Mouse (Mus musculus): Measurements from ENCODE around the gene Trmt10c.
"Not testable (repeated sequence)": the region's sequence is repeated elsewhere in the genome, so short reads cannot be mapped to it uniquely, and the experiment has no call there.

Trmt10c gene

DNA sequence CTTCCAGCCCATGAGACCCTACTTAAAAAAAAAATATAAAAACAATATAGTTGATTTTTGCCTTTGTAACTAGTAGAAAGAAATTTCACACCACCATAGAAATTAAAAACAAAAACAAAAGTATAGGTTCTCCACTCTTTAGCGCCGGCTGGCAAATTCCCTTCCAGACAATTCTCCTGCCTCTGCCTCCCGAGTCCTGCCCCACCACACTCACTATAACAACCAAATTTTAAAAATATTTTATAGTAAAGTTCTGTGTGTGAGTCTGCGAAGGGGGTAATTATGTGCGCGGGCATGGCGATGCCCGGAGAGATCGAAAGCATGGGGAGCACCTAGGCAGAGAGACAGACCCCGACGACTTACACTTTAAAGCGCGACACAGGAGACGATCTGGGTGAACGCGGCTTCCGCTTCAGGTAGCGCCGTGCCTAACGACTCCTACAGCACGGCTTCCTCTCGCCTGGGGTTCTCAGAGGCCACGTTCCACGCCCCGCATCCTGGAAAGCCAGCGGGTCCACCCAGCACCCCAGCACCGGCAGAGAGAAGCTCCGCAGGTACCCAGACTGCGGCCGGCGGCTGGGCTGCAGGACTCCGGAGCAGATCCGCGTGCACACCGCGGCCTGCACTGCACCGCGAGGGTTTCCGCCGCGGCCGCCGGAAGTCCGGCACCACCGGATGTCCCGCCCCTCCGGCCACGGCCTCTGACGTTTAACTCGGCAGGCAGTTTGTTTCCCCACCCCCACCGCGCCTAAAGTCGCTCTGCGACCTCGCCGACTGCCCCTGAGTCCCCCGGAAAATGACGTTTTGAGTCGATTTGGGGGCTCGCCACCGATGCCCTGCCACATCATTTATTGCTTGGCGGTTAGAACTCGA is at the start of gene Trmt10c:
TSS of gene Trmt10c (minus strand) at position 682 of the 873 bp plus-strand sequence.
- DNase-seq (ENCODE audit: extremely low read depth, low read depth, low spot score) = no peak

DNA sequence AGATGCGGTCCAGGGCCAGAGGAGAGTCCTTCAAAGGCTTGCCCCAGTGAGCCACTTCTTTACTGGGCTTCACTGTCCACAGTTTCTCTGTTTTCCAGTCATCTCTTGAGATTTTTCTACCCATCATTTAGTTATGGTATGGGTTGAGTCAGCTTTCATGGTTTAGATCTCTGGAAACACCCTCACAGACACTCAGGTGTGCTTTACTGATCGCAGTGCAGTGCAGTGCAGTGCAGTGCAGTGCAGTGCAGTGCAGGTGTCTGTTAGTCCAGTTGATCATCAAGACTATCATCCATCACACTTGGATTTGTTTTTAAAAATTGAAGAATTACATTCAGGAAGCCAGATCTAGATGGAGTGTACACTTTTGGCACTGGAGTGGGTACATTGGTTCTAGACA is 48.7 kb upstream of the Trmt10c start:
- DNase-seq (ENCODE audit: extremely low read depth, low read depth, low spot score) = no peak

DNA sequence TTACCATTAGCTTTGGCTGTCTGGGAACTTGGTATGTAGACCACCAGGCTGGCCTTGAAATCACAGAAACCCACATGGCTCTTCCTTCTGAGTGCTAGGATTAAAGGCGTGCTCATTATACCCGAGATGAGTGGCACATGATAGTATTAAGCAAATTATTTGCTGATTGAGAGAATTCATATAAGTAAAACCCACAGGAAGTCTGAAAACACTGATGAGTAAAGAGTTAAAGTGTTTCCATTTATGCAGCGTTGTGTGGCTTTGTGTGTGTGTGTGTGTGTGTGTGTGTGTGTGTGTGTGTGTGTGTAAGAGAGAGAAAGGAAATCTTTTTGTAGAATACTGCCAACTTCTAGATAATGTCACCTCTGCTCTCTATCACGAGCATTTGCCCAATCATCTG is 44.1 kb upstream of the Trmt10c start:
- no peak for DNase-seq (ENCODE audit: extremely low read depth, low read depth, low spot score)

DNA sequence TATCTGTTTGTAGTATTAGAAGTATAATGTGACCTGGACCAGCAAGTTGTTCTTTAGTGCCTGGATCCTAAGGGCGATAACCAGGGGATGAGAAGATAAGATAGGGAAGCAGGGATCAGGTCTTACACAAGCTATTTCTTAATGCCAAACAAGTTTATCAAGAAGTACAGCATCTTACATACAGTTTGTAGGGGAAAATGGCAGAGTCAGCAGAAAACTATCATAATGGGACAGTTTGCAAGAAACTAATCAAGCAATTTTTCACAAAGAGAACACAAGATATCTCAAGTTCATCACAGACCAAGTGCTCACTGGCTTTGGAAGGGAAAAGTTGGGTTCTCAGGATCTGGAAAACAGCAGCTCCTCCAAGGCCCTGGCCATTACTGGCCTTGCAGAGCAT is 41.8 kb upstream of the Trmt10c start:
- no peak for DNase-seq (ENCODE audit: extremely low read depth, low read depth, low spot score)

DNA sequence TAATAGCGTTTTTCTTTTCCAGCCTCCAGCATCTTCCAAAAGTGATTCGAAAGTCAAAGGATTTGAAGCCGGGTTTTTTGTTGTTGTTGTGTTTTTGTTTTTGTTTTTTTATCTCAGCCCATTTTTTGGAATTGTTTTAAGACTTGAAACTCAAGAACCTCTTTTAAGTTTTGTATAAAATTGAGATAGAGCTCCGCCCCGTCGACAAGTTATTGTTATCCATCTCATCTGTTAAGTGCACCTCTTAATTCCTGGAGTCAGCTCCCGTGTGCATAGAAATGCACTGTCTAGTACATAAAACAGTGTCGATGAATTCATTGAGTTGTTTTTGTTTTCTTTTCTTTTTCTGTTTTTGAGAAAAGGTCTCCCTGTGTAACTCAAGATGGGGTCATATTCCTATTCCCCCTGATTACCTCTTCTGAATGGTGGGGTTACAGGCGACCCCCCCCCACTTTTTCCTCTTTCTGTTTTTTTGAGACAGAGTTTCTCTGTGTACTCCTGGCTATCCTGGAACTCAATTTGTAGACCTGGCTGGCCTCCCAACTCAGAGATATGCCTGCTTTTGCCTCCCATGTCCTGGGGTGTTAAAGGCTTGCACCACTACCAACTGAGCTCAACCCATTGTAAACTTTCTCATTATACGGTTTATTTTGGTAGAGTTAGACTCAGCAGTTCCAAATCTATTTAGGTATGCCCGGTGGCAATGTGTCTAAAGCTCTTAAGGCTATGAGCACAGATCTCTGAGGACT is 38.7 kb upstream of the Trmt10c start:
- no peak for DNase-seq (ENCODE audit: extremely low read depth, low read depth, low spot score)

DNA sequence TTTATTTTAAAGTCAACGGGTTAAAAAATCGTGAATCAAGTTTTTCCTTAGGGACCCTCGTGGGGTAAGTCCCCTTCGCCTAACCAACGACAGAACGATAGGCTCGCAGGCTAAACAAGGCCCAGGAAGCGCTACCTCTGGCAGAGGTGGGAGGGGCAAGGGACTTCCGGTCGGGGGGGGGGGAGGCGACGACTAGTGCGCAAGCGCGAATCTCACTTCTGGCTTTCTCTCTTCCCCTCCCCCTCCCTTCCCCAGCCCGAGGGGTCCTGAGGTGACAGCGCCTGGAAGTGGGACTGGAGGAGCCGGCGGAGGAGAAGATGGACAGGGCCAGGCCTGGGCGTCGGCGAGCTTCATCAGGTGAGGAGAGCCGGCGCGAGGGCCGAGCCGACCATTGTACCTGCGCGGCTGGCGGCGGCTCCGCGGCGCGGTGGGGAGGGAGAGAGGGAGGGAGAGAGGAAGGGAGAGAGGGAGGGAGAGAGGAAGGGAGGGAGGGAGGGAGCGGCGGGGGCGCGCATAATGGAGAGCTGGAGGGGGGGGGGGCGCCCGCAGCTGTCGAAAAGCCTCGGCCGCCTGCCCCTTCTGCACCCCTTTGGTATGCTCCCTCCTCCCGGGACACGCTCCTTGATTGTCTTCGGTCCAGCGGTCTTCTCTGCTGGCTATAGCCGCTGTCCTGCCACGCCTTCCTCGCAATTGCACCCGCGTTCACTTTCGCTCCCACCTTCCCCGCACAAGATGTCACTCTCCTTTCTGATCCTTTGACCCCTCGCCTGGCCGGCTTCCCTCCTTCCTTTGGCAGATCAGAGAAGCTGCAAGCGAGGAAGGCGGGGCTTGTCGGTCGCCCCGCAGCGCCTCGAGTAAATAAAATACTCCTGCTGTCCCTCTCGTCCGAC is 37.8 kb upstream of the Trmt10c start:
- DNase-seq (ENCODE audit: extremely low read depth, low read depth, low spot score) = no peak

DNA sequence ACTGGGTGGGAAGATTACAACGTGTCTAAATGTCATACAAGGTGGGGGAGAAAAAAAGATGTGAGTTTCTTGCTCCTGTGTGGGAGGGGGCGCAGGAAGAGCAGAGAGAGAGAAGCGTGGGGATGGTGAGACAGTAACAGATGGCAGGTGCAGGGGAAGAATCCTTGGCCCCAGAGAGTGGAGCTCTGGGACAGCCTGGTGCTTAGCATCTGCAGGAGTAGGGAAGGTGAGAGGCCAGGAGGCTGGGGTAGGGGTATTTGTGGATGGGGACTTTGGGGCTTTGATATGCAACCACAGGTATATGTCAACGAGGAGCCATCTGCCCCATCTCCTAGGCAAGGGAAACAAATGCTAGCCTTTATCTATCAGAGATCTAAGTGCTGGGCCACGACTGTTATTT is 36.9 kb upstream of the Trmt10c start:
- no peak for DNase-seq (ENCODE audit: extremely low read depth, low read depth, low spot score)

DNA sequence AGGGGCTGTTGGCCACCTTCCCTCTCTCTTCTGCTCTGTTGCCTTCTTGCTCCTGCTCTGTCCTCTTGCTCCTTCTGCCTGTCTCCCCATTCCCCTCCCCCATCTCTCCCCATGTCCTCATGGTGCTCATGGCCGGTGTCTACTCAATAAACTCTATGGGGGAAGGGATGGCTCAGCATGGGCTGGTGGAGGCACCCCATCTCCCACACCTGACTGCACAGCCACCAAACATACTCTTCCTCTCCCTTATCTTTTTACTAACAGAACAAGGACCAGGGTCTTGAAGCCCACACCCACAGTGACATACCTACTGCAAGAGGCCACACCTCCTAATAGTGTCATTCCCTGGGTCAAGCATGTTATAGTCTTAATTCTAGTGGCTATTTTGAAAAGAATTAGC is 36.5 kb upstream of the Trmt10c start:
- no peak for DNase-seq (ENCODE audit: extremely low read depth, low read depth, low spot score)

DNA sequence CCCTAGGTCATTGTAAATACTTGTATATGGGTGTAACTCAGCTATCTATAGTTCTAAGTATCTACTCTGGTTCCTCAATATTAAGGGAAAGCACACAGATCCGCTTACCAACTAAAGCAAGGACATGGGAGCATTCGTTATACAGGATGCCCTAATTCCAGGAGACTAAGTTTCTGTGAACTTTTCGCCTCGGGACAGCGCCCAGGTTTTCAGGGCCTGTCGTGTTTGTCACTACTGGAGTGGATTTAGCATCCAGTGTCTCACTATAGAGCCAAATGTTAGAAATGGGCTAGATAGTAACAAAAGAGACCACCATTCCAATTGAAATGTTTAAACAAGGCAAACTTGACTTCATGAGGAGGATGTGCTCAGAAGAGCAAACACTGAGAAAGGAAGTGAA is 35.5 kb upstream of the Trmt10c start:
- DNase-seq (ENCODE audit: extremely low read depth, low read depth, low spot score) = not testable (repeated sequence)

DNA sequence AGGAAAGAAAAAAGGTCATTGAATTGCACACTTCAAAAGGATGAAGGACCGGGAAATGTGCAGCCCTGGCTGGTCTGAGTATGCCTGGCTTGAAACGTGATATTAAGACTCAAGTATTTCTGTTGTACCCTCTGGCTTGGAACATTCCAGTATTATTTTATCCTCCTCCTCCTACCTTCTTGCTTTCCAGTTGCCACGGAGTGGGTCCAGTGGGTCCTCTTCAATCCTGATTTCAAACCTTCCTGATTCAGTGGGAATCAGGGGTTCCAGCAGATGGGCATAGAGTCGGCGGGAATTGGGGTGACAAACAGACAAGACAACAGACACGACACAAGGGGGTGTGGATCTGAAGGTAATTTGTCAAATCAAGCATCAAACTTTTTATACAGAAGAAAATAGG is 34.9 kb upstream of the Trmt10c start:
- no peak for DNase-seq (ENCODE audit: extremely low read depth, low read depth, low spot score)

DNA sequence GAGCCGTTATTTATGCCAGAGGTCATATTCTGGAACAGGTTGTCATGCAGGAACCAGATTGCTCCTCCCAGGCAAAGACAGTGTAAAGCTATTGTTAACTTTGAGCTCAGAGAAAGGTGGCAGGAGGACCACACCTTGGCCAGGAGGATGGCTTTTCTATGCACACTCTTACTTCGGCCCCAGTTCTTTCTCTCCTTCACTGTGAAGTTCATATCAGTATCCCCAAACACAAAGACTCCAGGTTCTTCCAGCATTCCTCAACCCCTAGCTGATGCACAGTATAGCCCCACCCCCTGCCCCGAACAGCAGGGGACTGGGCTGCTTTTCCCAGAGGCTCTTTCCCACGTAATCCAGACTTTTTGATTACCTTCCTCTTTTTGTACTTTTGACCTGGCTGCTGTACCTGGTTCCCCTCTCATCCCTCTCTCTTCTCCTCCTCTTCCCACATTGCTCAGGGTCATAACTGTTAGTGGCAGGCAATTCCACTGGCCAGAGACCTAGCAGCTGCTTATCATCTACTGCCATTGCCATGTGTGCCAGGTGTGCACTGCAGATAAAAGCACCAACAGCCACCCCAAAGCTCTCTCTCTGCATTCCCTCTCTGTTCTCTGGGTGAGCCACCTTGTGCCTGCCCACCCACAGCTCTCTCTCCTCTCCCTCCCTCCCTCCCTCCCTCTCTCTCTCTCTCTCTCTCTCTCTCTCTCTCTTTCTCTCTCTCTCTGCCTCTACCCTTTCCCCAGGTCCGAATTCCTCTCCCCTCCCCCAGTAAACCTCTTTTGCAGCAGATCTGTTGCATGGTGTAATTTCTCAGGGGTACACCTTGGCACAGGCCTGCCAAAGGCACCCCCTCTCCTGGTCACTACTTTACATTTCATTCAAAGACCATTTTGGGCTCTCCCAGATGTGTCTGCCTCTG is 34.0 kb upstream of the Trmt10c start:
- DNase-seq (ENCODE audit: extremely low read depth, low read depth, low spot score) = no peak

DNA sequence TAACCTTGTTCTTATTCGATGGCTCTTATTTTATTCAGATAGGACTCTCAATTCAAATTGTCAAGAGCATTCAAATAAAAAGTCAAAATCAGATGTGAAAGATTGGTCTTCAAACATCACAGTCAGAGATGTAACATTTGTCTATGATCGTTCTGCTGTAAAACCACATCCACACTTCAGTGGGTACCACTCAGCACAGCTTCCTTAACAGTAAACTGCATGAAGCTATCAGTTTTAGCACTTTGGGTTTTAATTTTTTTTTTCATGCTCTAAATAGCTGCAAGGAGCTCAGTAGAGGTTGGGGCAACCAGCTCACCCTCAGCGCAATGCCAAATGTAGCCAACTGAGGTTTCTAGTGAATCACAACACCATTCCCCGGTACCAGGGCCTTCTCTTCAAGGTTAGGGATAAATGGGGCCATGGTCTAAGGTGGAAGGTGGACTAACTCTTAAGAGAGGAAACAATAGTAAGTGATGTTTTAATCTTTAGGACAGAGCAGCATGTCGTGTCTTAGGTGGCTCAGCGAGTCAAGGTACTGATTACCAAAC is 31.0 kb upstream of the Trmt10c start:
- DNase-seq (ENCODE audit: extremely low read depth, low read depth, low spot score) = no peak

DNA sequence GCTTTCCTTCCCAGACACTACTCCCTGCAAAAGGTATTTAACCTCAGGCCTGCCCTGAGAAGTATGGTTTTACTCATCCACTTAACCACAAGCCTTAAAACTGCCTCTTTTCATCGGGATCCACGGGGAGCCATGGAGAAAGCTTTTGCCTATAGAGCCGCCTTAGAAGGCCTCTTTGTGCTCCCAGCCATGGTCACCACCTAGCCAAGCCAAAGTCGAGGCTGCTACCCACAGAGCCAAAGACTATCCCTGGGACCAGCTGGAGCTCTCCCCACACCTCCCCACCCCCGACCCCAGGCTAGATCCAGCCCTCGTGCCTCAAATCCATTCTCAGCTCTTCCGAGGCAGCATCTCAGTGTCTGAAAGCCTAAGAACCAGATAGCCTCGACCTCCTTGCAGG is 28.5 kb upstream of the Trmt10c start:
- no peak for DNase-seq (ENCODE audit: extremely low read depth, low read depth, low spot score)

DNA sequence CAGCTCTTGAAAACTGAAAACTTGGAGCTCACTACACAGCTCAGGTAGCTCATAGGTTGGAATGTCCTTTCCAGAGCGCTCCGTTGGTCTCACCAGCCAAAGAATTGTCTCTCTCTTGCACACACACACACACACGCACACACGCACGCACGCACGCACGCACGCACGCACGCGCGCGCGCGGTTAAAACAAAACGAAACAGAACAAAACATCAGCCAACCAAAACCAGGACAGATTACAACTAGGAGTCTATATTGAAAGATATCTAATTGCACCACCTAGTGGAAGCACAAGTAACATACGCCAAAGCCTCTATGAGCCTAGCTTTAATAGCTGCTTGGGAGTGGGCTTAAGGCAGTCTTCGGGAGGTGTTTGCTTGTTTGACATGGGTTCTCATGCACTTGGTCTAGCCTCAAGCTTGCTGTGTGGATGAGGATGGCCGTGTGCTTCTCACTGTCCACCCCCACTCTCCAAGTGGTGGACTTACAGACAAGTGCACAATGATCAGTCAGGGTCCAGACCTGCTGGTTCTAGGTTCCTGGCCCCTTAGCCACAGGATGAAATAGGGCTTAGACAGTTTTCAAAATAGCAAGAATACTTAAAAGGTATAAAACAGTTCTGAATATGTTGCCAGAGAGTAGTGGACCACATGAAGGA is 26.8 kb upstream of the Trmt10c start:
- no peak for DNase-seq (ENCODE audit: extremely low read depth, low read depth, low spot score)

DNA sequence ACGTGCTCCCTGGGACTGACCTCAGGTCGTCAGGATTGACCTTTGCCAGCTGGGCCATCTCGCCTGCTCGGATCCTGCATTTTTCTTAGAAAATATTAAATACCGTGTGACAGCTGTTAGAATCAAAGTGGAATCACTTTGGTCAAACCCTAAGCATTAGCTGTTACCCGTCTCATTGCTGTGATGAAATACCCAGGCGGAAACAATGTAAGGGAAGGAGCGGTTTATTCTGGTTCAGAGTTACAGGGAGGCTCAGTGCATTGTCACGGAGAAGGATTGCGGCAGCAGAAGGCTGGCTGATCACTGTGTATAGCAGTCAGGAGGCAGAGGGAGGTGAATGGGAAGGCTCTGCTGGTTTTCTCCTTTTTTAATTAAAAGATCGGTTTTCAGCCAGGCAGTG is 25.4 kb upstream of the Trmt10c start:
- no peak for DNase-seq (ENCODE audit: extremely low read depth, low read depth, low spot score)

DNA sequence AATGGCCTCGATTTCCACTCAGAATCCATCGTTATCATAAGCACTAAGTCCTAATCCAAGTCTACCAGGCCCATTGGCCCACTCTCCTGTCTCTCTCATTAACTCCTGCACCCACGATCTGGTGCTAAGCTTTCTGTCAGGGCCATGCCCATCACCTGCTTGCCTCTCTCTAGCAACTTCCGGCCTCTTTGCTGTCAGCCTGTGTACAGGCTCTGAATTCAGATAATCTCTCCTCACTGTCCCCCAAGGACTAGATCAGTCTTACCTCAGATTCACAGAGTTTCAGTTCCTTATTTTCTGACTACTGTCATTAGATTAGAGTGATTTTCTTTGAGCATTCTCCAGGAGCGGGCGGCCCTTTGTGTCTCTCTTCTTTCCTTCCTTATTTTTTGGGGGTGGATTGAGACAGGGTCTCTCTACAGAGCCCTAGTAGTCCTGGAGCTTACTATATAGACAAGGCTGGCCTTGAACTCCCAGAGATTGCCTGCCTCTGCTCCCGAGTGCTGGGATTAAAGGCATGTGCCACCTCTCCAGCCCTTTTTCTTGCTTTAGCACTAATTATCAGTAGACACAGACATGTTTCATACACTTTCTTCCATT is 24.5 kb upstream of the Trmt10c start:
- no peak for DNase-seq (ENCODE audit: extremely low read depth, low read depth, low spot score)

DNA sequence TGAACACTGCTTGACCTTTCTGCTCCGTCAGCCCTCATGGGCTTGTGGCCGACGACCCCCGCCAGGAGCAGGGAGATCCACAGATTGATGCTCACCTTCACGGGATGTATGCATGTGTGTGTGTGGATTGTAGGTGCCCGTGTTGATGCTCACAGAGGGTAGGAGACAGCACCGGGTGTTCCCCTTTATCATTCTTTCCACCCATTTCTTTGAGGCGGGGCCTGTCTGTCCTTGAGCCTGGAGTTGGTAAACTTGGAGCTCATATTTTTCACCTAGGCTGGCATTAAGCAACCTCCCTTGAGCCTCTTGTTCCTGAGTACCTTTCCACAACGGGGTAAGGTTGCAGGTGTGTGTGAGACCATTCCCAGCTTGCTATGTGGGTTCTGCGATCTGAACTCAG is 20.5 kb upstream of the Trmt10c start:
- DNase-seq (ENCODE audit: extremely low read depth, low read depth, low spot score) = no peak

DNA sequence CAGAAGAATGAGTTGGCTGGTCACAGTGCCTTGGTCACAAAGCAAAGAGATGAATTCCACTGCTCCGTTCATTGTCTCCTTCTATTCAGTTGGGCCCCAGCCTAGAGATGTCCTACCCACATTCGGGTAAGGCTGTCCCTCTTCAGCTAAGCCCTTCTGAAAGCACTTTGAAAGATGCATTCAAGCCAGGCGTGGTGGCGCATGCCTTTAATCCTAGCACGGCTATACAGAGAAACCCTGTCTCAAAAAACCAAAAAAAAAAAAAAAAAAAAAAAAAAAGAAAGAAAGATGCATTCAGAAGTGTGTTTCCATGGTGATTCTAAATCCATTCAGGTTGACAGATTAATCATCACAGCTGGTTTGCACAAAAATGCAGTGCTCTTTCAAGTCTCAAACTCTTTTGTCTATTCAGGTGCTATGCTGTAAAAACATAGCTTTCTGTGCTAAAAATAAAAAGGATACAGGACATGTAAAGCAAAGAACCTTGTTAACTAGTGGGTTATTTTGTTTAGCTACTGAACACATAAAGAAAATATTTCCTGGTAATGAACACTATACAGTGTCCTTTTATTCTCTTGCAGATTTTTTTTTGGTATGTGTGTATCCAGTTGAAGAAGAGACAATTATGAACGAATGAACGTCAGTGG is 19.4 kb upstream of the Trmt10c start:
- no peak for DNase-seq (ENCODE audit: extremely low read depth, low read depth, low spot score)

DNA sequence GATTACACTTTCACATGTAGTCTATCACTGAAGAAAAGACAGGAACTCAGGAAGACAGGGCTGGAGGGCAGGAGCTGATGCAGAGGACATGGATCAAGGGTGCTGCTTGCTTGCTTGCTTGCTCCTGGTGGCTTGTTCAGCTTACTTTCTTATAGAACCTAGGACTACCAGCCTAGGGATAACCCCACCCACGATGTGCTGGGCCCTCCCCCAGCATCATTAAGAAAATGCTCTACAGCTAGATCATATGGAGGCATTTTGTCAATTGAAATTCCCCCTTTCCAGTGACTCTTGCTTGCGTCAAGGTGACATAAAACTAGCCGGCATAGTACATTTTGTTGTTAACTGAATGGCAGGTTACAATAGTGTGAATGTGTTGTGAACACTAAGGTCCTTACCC is 18.3 kb upstream of the Trmt10c start:
- no peak for DNase-seq (ENCODE audit: extremely low read depth, low read depth, low spot score)

Measured in fat pad, adult 2 months (tissue).